Mouse (Mus musculus) ovary, postnatal 14 days (tissue): ENCODE results near the gene Mid1.
A peak's percentile ranks its signal among the peaks of the same experiment; 100 is the strongest.
"Not testable (repeated sequence)": the region's sequence is repeated elsewhere in the genome, so short reads cannot be mapped to it uniquely, and the experiment has no call there.

Experiments used
- DNase-seq: peaks from one replicate; pipeline ENCODE4 v3.0.0; 2022; ENCODE audit warnings: low spot score

Mid1 gene

DNA sequence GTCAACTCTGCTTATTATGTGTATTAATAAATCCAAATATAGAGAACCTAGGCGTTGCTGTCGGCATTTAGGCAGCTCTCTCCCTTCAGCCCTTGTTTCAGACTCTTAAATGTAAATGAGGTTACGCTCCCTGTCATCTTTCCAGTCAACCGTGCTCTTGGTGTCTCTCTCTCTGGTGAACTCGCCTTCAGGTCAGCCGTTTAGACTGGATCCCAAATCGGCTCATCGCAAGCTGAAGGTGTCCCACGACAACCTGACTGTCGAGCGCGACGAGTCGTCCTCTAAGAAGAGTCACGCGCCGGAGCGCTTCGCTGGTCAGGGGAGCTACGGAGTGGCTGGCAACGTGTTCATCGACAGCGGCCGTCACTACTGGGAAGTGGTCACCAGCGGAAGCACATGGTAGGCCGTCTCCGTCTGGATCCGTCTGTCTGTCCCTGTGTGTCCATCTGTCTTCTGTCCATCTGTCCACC, 302.4 kb downstream of the Mid1 start:
- DNase-seq = not testable (repeated sequence)

GRCm38 (mm10) chrX:169988571-169989218, 303.7 kb downstream of the Mid1 start:
- DNase-seq = not testable (repeated sequence)

GRCm38 (mm10) chrX:169989219-169989595, 304.2 kb downstream of the Mid1 start:
- DNase-seq = peak; percentile 19

- DNase-seq = peak; percentile 71
These were observed 305.0 kb downstream of the Mid1 start for GRCm38 (mm10) chrX:169989691-169990631.

DNA sequence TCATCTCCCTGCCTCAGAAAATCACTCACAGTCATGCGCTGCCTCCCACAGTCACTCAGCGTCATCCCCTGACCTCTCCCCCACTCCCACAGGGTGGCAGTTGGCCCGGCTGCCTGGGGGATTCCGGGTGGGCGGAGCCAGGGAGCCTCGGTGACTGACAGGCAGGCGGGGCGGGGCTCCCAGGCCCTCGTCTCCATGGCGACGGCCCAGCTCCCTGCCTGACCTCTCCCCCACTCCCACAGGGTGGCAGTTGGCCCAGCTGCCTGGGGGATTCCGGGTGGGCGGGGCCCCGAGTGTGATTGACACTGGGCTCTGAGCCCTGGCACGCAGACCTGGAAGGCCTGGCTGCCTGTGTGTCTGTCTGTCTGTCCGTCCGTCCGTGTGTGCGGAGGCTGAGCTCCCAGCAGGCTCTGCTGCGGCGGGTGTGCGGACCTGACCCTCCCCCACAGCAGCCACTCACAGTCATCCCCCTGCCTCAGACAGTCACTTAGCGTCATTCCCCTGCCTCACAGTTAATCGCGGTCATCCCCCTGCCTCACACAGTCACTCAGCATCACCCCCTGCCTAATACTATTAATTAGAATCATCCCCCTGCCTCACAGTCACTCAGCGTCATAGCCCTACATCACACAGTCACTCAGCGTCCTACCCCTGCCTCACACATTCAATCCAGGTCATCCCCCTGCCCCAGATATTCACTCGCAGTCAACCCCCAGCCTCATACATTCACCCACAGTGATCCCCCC, 306.3 kb downstream of the Mid1 start:
- DNase-seq = peak; percentile 98

DNA sequence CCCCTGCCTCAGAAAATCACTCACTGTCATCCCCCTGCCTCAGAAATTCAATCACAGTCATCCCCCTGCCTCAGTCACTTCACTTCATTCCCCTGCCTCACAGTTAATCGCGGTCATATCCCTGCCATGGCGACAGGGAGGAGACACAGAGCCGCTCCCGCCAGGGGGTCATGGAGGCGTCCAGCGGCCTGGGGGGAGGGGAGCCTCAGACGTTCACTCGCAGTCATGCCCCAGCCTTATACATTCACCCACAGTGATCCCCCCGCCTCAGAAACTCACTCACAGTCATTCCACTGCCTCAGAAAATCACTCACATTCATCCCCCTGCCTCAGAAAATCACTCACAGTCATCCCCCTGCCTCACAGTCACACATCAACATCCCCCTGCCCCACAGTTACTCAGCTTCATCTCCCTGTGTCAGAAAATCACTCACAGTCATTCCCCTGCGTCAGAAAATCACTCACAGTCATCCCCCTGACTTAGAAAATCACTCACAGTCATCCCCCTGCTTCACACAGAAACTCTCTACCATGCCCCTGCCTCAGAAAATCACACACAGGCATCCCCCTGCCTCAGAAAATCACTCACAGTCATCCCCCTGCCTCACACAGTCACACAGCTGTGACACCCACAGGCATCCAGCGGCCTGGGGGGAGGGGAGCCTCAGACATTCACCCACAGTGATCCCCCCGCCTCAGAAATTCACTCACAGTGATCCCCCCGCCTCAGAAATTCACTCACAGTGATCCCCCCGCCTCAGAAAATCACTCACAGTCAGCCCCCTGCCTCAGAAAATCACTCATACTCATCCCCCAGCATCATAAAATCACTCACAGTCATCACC, 307.3 kb downstream of the Mid1 start:
- not testable (repeated sequence) for DNase-seq

GRCm38 (mm10) chrX:169992951-169993547, 308.1 kb downstream of the Mid1 start:
- not testable (repeated sequence) for DNase-seq

DNA sequence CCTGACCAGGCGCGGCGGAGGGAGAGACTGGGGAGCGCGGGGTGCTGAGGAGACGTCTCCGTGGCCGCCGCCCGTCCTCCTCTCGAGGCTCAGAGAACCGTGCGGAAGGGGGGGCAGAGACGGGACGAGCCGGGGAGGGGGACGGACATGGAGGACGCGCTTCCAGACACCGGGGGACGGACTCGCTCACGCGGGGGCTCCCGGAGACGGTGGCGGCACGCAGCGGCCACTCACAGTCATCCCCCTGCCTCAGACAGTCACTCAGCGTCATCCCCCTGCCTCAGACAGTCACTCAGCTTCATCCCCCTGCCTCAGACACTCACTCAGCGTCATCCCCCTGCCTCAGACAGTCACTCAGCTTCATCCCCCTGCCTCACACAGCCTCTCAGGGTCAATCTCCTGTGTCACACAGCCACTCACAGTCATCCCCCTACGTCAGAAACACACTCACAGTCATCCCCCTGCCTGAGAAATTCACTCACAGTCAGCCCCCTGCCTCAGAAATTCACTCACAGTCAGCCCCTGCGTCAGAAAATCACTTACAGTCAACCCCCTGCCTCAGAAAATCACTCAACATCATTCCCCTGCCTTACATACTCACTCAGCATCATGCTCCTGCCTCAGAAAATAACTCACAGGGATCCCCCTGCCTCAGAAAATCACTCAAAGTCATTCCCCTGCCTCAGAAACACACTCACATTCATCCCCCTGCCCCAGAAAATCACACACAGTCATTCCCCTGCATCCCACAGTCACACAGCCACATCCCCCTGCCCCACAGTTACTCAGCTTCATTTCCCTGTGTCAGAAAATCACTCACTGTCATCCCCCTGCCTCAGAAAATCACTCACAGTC, 309.2 kb downstream of the Mid1 start:
- DNase-seq = not testable (repeated sequence)

- DNase-seq = not testable (repeated sequence)
These were observed 310.1 kb downstream of the Mid1 start for GRCm38 (mm10) chrX:169994866-169995711.

DNA sequence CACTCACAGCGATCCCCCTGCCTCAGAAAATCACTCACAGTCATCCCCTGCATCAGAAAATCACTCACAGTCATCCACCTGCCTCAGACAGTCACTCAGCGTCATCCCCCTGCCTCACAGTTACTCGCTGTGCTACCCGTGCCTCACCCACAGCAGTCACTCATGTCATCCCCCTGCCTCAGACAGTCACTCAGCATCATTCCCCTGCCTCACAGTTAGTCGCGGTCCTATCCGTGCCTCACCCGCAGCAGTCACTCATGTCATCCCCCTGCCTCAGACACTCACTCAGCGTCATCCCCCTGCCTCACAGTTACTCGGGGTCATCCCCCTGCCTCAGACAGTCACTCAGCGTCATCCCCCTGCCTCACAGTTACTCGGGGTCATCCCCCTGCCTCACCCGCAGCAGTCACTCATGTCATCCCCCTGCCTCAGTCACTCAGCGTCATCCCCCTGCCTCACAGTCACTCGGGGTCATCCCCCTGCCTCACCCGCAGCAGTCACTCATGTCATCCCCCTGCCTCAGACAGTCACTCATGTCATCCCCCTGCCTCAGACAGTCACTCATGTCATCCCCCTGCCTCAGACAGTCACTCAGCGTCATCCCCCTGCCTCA, 311.0 kb downstream of the Mid1 start:
- DNase-seq = not testable (repeated sequence)

GRCm38 (mm10) chrX:169996926-169997325, 311.9 kb downstream of the Mid1 start:
- peak; percentile 81 for DNase-seq

- DNase-seq = not testable (repeated sequence)
These were observed 312.5 kb downstream of the Mid1 start for GRCm38 (mm10) chrX:169997456-169997853.

DNA sequence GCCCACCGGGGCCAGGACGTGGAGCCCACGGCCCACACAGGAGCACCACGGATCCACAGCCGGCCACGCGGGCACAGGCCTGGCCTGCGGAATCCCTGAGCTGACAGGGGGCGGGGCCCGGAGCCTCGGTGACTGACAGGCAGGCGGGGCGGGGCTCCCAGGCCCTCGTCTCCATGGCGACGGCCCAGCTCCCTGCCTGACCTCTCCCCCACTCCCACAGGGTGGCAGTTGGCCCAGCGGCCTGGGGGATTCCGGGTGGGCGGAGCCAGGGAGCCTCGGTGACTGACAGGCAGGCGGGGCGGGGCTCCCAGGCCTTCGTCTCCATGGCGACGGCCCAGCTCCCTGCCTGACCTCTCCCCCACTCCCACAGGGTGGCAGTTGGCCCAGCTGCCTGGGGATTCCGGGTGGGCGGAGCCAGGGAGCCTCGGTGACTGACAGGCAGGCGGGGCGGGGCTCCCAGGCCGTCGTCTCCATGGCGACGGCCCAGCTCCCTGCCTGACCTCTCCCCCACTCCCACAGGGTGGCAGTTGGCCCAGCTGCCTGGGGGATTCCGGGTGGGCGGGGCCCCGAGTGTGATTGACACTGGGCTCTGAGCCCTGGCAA, 313.0 kb downstream of the Mid1 start:
- DNase-seq = peak; percentile 100

GRCm38 (mm10) chrX:169998559-169999219, 313.7 kb downstream of the Mid1 start:
- DNase-seq = not testable (repeated sequence)

DNA sequence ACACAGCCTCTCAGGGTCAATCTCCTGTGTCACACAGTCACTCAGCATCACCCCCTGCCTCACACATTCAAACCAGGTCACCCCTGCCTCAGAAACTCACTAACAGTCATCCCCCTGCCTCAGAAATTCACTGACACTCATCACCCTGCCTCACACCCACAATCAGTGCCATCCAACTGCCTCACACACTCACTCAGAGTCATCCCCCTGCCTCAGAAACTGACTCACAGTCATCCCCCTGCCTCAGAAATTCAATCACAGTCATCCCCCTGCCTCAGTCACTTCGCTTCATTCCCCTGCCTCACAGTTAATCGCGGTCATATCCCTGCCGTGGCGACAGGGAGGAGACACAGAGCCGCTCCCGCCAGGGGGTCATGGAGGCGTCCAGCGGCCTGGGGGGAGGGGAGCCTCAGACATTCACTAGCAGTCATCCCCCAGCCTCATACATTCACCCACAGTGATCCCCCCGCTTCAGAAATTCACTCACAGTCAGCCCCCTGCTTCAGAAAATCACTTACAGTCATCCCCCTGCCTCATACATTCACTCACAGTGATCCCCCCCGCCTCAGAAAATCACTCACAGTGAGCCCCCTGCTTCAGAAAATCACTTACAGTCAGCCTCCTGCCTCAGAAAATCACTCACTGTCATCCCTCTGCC, 314.4 kb downstream of the Mid1 start:
- DNase-seq = not testable (repeated sequence)

GRCm38 (mm10) chrX:169999912-170000641, 315.1 kb downstream of the Mid1 start:
- not testable (repeated sequence) for DNase-seq
